Mouse (Mus musculus): ENCODE data around the gene Zbtb16.

Zbtb16 gene

DNA sequence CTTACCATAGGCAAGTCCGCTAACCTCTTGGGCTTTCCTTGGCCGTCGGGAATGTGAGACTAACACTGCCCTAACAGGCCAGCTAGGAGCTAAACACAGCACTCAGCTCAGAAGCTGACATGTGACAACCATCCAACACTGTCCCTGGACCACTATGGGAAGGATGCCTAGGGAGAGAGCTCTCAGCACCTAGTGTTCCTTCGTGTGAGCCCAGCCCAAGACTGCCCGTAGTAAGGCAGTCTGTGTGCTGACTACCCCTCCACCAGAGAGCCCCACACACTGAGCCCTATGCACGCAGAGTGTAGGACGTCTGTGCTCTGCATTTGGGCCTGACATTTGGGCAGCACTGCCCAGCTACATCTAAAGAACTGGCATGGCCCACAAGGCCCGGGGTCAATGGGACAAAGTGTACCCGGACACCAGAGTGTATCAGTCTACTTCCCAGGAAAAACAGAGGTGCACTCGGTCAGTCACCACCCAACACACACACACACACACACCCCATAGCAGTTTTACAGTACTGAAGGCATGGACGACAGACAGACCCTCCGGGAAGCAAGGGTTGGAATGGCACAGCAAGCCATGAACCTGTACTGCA, 11.4 kb downstream of the Zbtb16 start:
- no peak for DNase-seq

DNA sequence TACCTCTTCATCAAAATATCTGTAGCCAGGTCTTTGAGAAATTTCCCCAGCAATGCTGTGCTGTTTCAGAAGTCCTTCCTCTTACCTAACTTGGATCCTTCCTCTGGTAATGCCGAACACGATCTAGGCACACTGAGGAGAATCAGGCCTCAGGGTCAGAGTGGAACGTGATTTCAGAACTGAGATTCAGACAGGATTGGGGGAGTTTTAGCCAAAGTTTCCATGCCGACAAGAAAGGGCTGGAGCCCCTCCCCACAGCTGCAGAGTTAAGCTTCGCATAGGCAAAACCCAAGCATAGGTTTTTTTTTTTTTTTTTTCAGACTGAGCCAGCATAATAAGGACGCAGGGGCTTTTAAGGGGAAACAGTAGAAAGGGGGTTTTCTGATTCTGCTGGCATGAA, 12.2 kb downstream of the Zbtb16 start:
- DNase-seq: no peak

DNA sequence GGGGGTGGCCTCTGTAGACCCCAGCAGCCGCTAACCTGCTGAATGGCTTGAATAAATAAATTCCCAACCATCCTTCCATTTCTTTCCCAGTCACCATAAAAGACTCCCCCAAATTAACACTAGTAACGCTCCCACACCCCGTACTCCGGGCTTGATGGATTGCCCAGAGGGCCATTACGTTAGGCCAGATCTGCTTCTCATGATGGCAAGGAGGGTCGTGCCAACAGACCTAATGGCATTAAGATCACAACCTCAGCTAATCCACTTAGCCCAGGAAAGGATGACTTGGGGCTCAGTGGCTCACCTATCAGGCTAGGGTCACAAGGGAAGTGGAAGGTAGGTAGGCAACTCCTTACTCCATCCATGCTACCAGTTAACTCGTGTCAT, 12.7 kb downstream of the Zbtb16 start:
- no peak for DNase-seq

DNA sequence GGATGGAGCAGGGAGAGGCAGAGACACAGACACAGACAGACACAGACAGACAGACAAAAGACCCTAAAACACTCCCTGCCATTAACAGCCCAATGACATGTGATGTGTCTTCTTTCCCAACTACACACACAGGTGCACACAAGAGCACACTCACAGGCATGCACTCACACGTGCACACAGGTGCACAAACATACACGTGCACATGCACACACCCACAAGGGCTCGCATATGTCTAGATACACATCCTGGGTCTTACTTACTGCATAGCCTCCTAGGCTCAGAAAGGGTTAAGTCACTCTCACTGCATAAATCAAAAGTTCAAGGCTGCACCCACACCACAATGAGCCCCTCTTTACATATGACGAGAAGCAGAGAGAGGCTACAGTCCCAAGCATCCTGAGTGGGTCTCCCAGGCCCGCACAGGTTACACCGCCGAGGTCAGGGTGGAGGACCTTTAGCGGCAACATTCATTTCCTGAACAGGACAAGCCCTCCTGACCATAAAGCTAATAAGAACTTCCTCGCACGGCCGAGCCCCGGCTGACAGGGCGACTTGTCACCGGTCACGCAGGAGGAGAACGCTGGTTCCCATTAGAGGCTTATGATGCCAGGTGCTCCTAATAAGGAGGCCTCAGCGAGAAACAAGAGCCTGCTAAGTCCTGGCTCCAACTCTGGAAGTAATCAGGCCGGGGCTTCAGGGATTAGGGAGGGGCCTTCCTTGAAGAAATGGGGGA, 13.3 kb downstream of the Zbtb16 start:
- DNase-seq: peak; percentile 88

DNA sequence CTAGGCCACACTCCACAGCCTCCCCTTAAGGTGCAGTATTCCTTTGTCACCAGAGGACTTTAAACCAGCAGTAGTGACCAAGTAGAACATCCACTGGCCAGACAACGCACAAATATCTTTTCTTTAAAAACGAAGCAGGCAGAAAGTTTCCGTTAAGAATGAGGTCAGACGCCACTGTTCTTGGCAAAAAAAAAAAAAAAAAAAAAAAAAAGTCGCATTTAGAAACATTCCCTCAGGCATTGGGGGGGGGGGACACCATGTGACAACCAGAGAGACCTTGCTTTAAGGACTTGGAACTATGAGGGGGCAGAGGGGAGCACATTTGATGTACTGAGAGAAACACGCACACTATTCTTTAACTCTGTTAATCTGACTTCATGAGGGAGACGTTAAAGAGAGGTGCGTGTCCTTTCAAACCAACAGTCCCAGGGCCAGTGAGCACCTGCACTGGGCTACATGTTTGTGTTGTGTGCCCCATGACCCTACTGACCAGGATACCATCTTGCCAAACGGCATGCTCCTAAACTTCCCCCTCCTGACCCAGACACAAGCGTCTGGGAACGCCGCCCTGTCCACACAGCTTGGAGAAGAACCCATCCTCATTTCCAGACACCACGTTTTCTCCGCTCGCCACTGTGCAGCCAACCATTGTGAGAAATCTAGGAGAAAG, 14.0 kb downstream of the Zbtb16 start:
- no peak for DNase-seq

DNA sequence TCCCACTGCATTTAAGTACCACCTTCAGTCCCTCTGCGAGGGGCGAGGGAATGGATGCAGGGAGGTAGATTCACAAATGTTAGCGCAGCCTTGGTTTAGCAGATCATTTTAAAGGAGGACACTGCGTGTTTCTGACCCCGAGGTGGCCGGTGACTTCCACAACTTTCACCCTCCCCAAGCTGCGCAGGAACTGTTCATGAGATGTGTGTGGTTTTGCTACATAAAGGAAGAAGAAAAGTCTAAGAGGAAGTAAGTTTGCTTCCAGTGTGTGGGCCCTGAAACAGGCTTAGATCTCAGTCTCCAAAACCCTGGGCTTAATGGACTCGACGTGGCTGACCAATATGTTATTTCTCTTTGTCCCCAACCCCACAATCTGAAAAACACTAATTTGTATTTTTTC, 14.6 kb downstream of the Zbtb16 start:
- no peak for DNase-seq

DNA sequence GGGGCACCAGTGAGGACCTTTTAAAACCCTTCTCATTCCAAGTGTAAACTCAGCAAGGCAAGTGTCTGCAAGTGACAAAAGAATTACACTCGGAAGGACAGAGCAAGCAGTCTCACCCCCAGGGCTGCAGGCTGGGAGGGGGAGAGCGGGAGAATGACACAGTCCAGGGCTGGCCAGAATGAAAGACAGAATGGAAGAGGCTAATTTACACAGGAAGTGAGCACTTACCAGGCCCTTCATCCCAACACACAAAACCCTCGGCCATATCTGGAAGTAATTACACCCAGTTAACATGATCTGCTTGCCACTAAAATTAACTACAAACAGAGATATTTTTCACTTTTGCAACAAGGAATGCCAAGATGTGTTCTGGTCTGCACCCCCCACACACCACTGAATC, 15.2 kb downstream of the Zbtb16 start:
- DNase-seq: peak; percentile 67

DNA sequence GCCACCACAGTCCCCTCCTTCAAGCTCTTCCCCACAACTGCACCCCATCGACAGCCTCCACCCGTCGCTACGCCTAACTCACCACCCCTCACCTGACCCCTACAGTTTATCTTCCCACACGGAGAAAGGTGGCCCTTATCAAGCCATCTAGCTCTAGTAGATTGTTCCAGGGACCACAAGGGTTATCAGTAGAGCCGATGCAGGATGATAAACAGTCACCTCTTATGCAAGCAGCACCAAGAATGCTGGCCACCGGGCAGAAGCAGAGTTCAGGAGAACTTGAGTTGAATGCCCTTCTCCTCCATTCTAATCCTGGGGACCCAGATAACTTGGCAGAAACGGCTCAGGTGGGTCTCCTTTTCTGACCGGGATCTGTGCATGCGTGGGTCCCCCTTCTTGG, 16.3 kb downstream of the Zbtb16 start:
- DNase-seq: no peak

DNA sequence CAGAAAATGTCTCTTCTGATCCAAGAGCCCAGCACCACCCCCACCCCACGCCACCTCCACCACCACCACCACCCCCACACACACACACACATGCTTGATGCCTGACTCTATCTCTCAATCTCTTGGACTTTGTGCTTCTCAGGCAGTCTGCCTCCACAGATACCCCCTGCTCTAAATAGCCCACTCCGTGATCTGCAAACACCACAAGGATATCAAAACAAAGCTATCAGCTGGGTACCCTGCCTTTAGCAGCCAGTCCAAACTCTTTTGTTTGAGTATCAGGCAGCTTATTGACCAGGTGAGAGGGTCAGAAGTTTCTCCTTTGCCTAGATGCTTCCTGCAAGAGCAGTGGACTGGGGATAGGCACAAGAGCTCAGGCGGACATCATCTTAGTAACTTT, 16.9 kb downstream of the Zbtb16 start:
- DNase-seq: no peak

DNA sequence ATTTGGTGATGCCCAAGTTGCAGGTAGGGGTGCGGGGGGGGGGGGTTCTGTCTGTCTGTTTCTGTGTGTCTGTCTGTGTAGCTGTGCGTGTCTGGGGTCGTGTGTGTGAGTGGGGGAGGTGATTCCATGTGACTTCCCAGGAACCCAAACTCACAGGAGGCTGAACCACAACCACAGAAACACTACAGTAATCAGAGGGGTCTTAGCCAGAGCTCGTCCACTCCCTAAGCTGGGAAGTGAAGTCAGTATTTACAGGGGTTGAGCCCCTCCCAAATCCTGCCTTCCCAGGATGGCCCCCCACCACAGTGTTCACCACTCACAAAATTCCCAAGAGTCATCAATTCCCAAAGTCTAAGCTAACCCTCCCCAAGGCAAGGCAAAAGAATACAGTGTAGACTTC, 18.1 kb downstream of the Zbtb16 start:
- DNase-seq: no peak

DNA sequence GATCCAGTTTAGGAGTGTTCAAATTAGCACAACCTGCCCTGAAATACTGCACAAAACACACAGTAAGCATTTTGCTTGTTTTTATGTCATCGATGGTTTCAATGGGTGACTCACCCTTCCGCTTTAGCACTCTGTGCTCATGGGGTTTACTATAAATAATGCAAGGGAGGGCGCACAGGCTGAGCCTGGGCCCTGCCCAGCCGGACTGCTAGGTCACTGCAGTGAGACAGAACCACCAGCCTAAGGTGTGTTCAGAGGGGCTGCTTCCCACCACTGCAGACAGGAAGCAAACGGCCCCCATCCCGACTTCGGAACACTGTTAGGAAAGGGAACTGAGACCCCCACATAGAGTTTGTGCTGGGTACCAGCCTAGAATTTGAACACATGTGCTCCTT, 18.6 kb downstream of the Zbtb16 start:
- no peak for DNase-seq

DNA sequence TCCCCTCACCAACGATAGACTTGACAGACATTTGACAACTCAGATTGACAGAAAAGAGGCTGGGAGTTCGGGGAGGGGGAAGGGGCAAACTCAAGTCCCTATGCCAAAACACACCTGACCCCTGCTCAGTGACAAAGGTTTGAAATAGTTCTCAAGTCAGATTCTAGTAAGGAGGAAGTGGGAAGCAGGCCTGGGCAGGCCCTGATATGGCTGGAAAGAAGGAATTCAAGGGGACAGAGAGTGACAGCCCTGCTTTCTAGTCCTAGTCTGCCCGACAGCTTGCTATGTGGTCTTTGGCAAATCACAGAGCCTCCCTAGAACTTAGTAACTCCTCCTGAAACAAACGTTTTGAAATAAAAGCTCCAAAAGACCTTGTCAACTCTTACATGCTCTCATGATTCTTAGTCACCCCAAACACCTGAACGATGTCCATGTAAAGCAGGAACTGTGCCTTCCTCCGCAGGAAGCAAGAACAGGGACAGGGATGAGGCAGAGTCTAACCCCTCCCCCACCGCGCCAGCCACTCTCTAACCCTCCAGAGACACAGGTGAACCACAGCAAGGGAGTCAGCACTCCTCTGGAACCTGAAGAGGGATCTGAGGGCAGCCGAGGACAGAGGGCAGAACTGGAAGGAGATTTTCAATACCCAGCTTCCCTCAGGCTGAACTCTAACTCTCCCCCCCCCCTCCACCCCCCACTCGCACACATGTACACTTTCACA, 19.2 kb downstream of the Zbtb16 start:
- no peak for DNase-seq

DNA sequence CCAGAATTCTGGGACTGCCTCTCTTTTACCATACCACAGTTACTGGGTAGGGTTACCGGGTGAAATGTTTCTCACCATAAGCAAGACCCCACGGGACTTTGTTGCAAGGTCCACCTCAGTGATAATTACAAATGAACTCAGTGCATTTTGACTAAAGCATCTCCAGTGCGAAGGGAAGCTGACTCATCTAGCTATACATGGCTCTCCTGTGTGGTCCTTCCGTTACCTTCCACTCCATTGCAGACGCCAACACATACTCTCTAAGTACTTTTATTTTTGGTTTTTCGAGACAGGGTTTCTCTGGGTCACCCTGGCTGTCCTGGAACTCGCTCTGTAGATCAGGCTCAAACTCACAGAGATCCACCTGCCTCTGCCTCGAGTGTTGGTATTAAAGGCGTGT, 19.9 kb downstream of the Zbtb16 start:
- no peak for DNase-seq

DNA sequence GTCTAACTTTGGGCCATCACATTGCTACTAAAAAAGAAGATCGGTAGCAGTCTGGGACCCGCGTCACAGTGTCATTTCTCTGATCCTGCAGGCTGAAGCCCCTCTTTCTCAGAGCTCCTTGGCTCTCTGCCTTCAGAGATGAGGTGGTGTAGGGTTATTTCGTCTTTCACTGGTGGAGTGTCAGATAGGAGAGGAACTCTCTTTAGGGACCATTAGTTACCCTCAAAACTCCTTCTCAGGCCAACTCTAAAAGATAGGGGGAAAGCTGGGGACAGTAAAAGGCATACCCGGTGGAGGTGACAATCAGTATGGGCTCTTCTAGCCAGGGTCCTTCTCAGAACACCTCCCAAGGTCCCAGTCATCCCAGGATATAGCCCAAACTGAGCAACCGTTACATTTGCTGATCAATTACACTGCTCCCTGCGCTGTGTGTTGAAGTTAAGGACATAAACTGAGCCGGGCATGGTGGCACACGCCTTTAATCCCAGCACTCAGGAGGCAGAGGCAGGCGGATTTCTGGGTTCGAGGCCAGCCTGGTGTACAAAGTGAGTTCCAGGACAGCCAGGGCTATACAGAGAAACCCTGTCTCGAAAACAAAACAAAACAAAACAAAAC, 21.0 kb downstream of the Zbtb16 start:
- DNase-seq: no peak

DNA sequence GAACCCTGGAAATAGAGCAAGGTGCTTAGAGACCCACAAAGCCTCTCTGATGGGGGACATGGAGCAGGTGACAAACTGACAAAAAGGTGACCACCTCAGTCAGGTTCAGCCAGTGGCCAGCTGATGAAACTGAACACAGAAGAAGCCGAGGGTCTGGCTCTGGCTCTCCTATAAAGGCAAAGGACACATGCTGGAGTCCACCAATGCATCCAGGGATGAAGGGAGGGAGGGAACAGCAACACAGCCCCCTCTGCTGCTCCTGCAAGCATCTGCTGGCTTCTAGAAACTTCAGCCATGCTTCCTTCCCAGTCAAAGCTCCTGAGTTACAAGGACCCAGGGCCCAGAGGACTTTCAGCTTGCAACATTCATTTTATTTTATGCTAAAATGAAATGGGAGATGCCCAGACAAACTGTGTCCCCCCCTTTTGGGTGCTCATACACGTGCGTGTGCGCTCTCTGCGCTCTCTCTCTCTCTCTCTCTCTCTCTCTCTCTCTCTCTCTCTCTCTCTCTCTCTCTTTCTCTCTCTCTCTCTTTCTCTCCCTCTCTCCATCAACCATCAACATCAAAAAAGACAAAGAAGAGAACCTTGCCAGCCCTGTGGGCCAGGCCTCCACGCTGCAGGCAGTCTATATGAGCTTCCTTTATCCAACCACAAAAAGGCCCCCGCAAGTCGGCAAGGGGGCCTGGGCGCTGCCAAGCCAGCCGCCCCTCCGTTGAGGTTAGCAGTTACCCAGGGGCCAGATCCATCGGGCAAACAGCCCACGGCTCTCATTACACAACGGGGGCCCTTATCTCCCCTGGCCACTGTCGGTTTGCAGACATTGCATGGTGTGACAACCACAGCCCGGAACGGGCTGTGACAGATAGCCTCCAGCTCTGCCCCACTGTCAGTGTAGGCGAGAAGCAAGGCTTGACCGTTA, 21.8 kb downstream of the Zbtb16 start:
- DNase-seq: no peak

DNA sequence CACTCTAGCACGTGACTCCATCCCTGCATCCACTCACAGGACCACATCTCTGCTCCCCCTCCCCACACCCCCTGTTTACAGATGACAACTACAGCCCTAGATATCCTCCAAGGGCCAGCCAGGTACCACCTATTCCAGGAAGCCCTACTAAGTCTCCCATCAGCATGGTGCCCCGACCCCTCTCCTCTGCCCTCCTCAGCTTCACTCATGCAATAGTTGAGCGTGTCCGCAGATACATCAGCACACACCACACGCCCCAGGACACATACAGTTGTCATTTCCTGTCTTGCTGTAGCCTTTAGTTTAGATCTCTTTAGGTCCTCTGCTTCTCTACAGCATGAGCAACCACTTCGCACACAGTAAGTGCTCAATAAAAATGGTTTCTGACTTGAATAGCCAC, 23.7 kb downstream of the Zbtb16 start:
- DNase-seq: no peak

DNA sequence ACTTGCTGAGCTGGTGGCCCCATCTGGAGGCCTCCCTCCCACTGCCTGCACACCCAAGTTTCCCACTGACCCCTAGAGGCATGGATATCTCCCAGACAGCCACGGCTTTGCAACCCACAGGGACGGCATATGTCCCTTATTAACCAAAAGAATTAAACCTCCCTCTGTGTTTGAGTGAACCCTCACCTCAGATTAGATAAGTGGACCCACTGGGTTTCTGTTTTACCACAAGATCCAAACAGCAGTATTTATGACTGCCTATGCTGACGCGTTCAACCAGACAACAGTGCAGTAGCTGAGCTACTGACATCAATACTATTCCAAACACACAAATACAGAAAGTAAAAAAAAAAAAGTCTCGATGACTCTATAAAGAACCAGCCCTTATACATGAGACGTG, 29.4 kb downstream of the Zbtb16 start:
- peak; percentile 18 for DNase-seq

DNA sequence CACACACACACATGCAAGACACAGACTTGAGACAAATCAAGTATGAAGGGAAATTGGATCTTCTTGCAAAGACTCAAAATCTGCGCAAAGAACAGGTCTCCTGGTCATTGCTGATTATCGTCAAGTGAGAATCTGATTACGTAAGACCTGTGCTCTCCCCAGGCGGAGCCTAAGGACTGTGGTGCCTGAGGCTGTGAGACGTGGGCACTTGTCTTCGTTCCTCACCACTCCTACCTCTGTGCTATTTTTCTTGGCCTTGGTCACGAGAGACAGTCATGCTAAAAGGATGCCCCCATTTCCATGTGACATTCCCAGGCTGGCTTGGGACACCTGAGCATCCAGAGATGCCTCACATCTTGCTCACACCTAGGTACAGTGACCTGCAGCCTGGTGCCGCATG, 30.2 kb downstream of the Zbtb16 start:
- no peak for DNase-seq

DNA sequence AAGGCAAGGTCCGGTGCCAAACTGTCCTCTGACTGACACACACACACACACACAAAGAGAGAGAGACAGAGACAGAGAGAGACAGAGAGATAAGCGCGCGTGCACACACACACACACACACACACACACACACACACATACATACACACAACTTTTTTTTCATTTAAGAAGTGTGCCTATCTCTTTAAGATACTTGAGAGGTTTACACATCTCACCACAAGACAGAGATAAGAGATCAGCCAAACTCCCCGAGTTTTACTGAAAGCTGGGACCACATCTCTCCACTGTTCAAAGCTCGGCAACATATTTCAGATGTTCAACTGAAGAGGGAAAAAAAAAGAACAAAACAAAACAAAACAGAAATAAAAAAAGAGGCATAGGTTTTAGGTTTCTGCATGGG, 31.5 kb downstream of the Zbtb16 start:
- no peak for DNase-seq

DNA sequence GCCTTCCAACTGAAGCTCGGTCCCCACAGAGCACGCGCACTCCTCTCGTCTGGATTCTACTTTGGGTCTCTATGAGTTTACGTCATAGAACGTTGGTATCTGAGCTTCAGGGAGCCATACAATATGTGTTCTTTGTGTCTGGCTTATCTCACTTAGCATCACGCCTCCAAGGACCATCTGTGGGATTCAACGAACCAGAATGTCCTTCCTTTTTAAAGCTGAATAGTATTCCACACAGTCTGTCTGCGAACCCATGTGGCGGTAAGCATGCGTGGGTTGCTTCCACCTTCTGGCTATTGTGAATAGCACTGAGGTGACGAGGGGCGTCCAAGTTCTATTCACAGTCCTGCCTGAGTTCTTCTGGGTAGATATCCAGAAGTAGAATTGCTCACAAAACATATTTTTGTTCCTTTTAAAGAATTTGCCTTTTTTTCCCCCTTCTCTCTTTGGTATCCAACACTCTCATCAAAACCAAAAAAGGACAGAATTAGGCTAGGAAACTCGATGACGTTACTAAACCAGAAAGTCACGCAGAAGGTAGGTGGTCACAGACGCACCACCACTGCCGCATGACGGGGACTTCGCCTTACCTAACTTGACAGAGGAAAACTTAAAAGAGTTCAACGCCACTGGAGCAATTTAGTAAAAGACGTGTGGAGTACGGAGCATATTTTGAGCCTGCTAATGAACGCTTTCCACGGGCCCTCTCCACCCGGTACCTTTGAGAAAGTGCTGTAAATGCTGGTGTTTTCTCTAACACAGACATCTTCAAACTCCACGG, 32.4 kb downstream of the Zbtb16 start:
- no peak for DNase-seq

DNA sequence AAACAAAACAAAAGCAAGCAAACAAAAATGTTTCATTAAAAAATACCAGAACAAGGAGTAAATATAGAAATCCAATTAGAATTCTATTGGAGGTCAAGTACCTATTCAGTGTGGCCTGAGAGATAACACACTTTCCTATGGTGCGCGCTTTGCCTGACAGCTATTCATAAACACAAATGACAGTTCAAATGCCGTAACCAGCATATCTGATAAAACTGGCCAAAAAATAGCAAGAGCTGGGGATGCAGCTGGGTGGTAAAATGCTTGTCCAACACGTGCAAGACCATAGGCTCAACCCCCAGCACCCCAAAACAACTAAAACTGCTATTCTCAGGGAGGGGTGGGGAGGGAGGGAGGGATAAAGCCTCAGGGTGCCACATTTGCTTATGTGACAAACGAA, 33.6 kb downstream of the Zbtb16 start:
- DNase-seq: no peak

DNA sequence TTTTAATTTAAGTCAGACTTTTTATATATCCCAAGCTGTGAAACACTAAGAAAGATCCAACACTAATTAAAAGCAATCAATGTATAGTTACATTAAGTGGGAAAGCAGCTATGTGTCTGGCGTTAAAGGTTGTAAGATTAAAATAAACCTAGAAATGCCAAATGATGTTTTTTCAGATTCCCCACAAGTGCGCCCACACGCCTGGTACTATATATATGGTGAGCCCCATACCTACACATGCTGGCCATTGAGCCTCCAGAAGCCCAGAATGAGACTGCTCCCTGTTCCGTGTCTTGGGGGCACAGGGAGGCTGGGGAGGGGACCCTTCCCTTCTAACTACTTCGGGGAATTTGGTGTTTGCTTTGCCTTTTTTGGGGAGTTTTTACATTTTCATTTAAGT, 34.7 kb downstream of the Zbtb16 start:
- no peak for DNase-seq
